Mouse (Mus musculus): ENCODE measurements around the gene Tbcd. TPM values are rescaled to one million over a fixed set of nuclear protein-coding genes. Genes with fewer than 3 reads are reported as not detected.

Gene Tbcd
- polyA plus RNA-seq, 1 experiment from 2014 or later = 16.6 TPM

DNA sequence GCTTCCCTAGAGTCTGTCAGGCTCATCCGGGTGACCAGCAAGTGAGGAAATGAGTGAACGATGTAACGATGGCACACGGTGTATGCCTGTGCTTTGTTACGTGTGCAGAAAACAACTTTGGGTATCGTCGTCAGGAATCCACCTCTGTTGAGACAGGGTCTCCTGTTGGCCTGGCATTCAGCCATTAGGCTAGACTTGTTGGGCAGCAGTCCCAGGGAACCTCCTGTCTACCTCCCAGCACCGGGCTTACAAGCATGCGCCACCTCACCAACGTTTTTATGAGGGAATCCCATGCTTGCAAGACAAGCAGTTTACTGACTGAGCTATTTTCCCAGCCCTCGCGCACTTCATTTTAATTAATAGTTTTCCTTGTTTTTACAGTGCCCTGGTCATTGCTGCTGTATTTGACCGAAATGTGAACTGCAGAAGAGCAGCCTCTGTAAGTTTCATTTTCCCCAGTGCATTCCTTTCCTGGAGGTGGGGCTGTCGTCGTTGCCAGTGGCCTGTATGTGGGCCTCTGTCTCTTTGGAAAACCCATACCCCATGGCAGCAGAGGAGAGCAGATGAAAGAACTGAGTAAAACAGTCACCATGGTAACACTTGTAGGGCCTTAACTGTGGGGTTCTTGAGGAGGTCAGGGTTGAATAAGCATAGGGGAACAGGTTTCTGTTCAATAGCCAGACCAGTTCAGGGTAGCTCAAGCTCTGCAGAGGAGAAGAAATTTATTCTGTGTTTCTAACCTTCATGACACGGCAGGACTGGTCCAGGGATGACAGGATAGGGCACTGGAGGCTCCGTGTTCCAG, 98.3 kb downstream of the Tbcd start:
- Histone ChIP-seq H3K4me2 (ENCODE audit: low read length) (peak overlapping the region; percentile 28; the same call in 1 of the 2 replicates), H3K4me3 (ENCODE audit: control insufficient read depth in 1 of 2, insufficient read depth in 1 of 2, low read depth in 1 of 2, low read length in 2 of 2) (no peak overlapping the region), H3K4me1 (ENCODE audit: control insufficient read depth in 2 of 2, insufficient read depth in 2 of 2, low read length in 2 of 2) (peaks cover 13 to 20% of the 10 kb centered on the region in 2 experiments), H3K9me3 (ENCODE audit: control insufficient read depth, low read length) (no peaks in the 10 kb centered on the region), H3K9ac (ENCODE audit: low read length) (no peak overlapping the region; the same call in 1 of the 2 replicates), H3K36me3 (ENCODE audit: control insufficient read depth, insufficient read depth, low read length) (no peaks in the 10 kb centered on the region), H3K27me3 (ENCODE audit: control insufficient read depth, insufficient read depth, low read length) (no peaks in the 10 kb centered on the region), H3K27ac (replicated peaks in 1 of 2; ENCODE audit: control insufficient read depth in 1 of 2, insufficient read depth in 1 of 2, low read depth in 2 of 2, low read length in 2 of 2) (peak overlapping the region in 1 of 2 experiments; percentile 27; a peak in 1 of 4 replicates)
- 58% methylated on average over 17 of the region's 17 CpGs for WGBS
- no peak; the same call in 1 of the 2 replicates for ATAC-seq (ENCODE audit: insufficient number of reproducible peaks, insufficient read depth, low FRiP score, low read depth)

DNA sequence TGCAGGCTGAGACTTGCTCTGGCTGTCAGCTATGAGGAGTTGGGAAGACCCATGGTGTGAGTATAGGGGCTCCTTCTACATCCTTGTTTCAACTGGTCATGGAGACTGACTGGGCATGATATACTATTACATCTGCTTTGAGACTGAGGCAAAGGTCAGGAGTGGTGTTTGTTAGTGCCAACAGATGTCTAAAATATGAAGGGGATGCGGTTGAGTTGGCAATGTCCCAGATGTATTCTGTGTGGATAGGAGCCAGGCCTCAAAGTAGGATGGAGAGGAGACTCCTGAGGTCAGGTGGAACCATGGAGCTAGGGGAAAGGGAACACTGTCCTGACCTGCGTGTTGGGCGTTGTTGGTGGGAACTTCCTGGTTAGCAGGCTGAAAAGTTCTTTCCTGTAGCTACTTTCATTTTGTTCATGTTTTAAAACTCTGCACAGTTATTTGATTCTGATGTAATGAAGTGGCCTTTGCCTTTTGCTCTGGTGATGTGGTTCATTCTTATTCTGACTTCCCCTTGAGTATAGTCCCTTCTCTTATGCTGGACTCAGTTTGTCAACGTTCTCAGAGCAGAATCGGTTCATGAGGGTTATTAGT, 99.6 kb downstream of the Tbcd start:
- 83% methylated on average over 5 of the region's 5 CpGs for WGBS
- Histone ChIP-seq H3K27me3 (ENCODE audit: control insufficient read depth, insufficient read depth, low read length) (no peaks in the 10 kb centered on the region), H3K27ac (replicated peaks in 1 of 2; ENCODE audit: control insufficient read depth in 1 of 2, insufficient read depth in 1 of 2, low read depth in 2 of 2, low read length in 2 of 2) (no peak overlapping the region), H3K36me3 (ENCODE audit: control insufficient read depth, insufficient read depth, low read length) (no peaks in the 10 kb centered on the region), H3K4me1 (ENCODE audit: control insufficient read depth in 2 of 2, insufficient read depth in 2 of 2, low read length in 2 of 2) (peaks cover 13 to 20% of the 10 kb centered on the region in 2 experiments), H3K9ac (ENCODE audit: low read length) (no peak overlapping the region), H3K4me2 (ENCODE audit: low read length) (no peak overlapping the region), H3K4me3 (ENCODE audit: control insufficient read depth in 1 of 2, insufficient read depth in 1 of 2, low read depth in 1 of 2, low read length in 2 of 2) (no peak overlapping the region), H3K9me3 (ENCODE audit: control insufficient read depth, low read length) (no peaks in the 10 kb centered on the region)
- no peak for ATAC-seq (ENCODE audit: insufficient number of reproducible peaks, insufficient read depth, low FRiP score, low read depth)

DNA sequence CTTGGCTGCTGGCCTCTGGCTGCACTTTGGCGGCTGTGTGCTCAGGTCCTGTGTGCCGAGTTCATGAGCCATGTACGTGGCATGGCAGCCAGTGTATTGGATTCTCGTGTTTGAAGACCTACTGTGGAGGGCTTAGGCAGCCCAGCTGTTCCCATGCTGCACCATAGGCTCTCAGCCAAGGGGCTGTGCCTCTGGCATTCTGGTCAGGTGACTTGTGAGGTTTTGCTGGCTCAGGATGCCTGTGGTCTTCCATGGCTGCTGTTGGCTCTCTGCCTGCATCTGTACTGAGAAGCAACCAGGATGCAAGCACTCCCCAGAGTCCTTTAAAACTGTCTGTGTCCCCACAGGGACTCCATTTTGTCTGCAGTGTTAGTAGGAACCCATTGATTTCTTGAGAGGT, 100.4 kb downstream of the Tbcd start:
- H3K4me1 ChIP-seq (ENCODE audit: control insufficient read depth in 2 of 2, insufficient read depth in 2 of 2, low read length in 2 of 2) = peaks cover 13 to 20% of the 10 kb centered on the region in 2 experiments
- ATAC-seq (ENCODE audit: insufficient number of reproducible peaks, insufficient read depth, low FRiP score, low read depth) = no peak
- H3K9me3 ChIP-seq (ENCODE audit: control insufficient read depth, low read length) = no peaks in the 10 kb centered on the region
- H3K4me3 ChIP-seq (ENCODE audit: control insufficient read depth in 1 of 2, insufficient read depth in 1 of 2, low read depth in 1 of 2, low read length in 2 of 2) = no peak overlapping the region
- no peak overlapping the region for H3K27ac ChIP-seq (replicated peaks in 1 of 2; ENCODE audit: control insufficient read depth in 1 of 2, insufficient read depth in 1 of 2, low read depth in 2 of 2, low read length in 2 of 2)
- 79% methylated on average over 4 of the region's 4 CpGs for WGBS
- H3K36me3 ChIP-seq (ENCODE audit: control insufficient read depth, insufficient read depth, low read length) = 0 out of 2 replicates have a peak, but pooled peaks cover 4% of the 10 kb centered on the region
- H3K27me3 ChIP-seq (ENCODE audit: control insufficient read depth, insufficient read depth, low read length) = no peaks in the 10 kb centered on the region
- no peak overlapping the region for H3K9ac ChIP-seq (ENCODE audit: low read length)
- H3K4me2 ChIP-seq (ENCODE audit: low read length) = no peak overlapping the region

DNA sequence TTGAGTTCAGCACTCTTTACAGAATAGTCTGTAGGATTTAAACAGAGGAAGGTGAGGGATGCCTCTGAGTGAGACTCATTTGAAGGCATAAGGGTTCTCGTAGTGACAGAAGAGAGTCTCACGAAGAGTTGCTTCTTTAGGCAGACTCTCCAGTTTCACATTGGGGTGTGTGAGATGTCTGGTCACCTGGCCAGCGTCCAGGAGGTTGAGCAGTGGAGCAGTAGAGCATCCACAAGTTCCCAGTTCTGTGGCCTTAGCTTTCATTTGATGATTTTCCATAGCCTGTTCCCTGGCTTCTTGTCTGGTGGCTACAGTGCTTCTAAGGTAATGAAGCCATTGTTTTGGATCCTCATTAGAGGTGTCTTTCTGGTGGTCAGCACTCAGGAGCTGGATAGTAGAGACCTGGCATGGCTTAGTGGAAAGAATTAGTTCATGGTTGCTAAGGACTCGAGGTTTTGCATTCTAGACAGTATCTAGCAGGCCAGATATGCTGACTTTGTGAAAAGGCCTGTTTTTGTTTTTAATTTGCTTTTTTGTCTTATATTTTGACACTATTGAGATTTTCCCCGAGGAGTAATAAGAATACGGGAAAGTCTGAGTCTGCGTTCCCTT, 101.2 kb downstream of the Tbcd start:
- H3K9me3 ChIP-seq (ENCODE audit: control insufficient read depth, low read length) = peaks cover 2% of the 10 kb centered on the region; the same call in 1 of the 2 replicates
- H3K4me2 ChIP-seq (ENCODE audit: low read length) = no peak overlapping the region
- peaks cover 13 to 20% of the 10 kb centered on the region in 2 experiments for H3K4me1 ChIP-seq (ENCODE audit: control insufficient read depth in 2 of 2, insufficient read depth in 2 of 2, low read length in 2 of 2)
- no peak overlapping the region for H3K9ac ChIP-seq (ENCODE audit: low read length)
- no peaks in the 10 kb centered on the region for H3K27me3 ChIP-seq (ENCODE audit: control insufficient read depth, insufficient read depth, low read length)
- H3K4me3 ChIP-seq (ENCODE audit: control insufficient read depth in 1 of 2, insufficient read depth in 1 of 2, low read depth in 1 of 2, low read length in 2 of 2) = no peak overlapping the region
- WGBS = 76% methylated on average over 7 of the region's 7 CpGs
- 0 out of 2 replicates have a peak, but pooled peaks cover 5% of the 10 kb centered on the region for H3K36me3 ChIP-seq (ENCODE audit: control insufficient read depth, insufficient read depth, low read length)
- no peak overlapping the region for H3K27ac ChIP-seq (replicated peaks in 1 of 2; ENCODE audit: control insufficient read depth in 1 of 2, insufficient read depth in 1 of 2, low read depth in 2 of 2, low read length in 2 of 2)
- ATAC-seq (ENCODE audit: insufficient number of reproducible peaks, insufficient read depth, low FRiP score, low read depth) = no peak

DNA sequence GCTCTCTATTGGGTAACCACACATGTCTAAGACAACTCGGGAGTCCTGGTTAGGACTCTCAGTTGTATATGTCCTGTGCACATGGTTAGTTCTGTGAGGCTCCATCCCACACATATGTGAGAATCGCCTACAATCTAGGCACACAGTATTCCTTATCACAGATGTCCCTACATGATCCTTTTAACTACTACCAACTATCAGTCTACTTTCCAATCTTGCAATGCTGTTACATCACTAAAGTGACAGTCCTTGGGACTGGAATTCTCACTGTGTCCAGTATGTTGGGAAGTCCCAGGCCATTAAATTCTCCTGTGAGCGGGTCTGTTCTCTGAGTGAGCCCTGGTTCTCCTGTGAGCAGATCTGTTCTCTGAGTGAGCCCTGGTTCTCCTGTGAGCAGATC, 101.7 kb downstream of the Tbcd start:
- Histone ChIP-seq H3K4me1 (ENCODE audit: control insufficient read depth in 2 of 2, insufficient read depth in 2 of 2, low read length in 2 of 2) (peaks cover 13 to 20% of the 10 kb centered on the region in 2 experiments), H3K9me3 (ENCODE audit: control insufficient read depth, low read length) (peaks cover 2% of the 10 kb centered on the region; the same call in 1 of the 2 replicates), H3K27me3 (ENCODE audit: control insufficient read depth, insufficient read depth, low read length) (no peaks in the 10 kb centered on the region), H3K4me3 (ENCODE audit: control insufficient read depth in 1 of 2, insufficient read depth in 1 of 2, low read depth in 1 of 2, low read length in 2 of 2) (no peak overlapping the region), H3K4me2 (ENCODE audit: low read length) (no peak overlapping the region), H3K36me3 (ENCODE audit: control insufficient read depth, insufficient read depth, low read length) (0 out of 2 replicates have a peak, but pooled peaks cover 5% of the 10 kb centered on the region), H3K27ac (replicated peaks in 1 of 2; ENCODE audit: control insufficient read depth in 1 of 2, insufficient read depth in 1 of 2, low read depth in 2 of 2, low read length in 2 of 2) (no peak overlapping the region), H3K9ac (ENCODE audit: low read length) (no peak overlapping the region)
- ATAC-seq (ENCODE audit: insufficient number of reproducible peaks, insufficient read depth, low FRiP score, low read depth) = no peak
- WGBS = 89% methylated on average over 3 of the region's 3 CpGs

DNA sequence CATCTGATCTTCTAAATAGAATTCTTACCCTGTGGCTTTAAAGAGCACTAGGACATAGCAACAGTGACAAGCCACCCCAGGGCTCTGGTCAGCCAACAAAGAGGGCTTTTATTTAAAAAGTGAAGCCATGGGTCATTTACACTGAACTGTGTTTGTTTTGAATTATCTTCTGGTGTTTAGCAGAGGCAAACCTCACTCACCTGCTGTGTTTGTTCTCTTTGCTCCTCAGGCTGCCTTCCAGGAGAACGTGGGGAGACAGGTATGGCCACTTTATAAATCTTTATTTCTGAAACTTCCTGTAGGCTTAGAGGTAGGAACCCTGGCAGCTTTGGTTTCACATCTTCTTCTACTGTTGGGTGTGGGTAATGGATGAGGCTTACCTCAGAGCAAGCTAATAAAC, 105.0 kb downstream of the Tbcd start:
- H3K4me3 ChIP-seq (ENCODE audit: control insufficient read depth in 1 of 2, insufficient read depth in 1 of 2, low read depth in 1 of 2, low read length in 2 of 2) = no peak overlapping the region
- 77% methylated on average over 1 of the region's 1 CpGs for WGBS

DNA sequence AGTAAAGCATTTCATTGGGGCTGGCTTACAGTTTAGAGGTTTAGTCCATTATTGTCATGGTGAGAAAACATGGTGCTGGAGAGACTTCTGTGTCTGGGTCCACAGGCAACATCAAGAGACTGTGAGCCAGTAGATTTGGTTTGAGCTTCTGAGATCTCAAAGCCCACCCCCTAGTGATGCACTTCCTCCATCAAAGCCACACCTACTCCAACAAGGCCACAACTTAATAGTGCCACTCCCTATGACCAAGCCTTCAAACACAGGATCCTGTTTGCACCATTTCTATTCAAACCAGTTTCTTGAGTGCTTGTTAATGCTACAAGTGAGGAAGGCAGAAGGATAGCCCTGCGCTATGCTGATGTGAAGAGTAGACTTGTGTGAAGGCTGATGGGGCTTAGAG, 106.2 kb downstream of the Tbcd start:
- no peak overlapping the region for H3K9ac ChIP-seq (ENCODE audit: low read length)
- H3K4me2 ChIP-seq (ENCODE audit: low read length) = no peak overlapping the region
- no peaks in the 10 kb centered on the region for H3K4me1 ChIP-seq (ENCODE audit: control insufficient read depth in 2 of 2, insufficient read depth in 2 of 2, low read length in 2 of 2)
- H3K36me3 ChIP-seq (ENCODE audit: control insufficient read depth, insufficient read depth, low read length) = 0 out of 2 replicates have a peak, but pooled peaks cover 5% of the 10 kb centered on the region
- no peak for ATAC-seq (ENCODE audit: insufficient number of reproducible peaks, insufficient read depth, low FRiP score, low read depth)
- no peak overlapping the region for H3K4me3 ChIP-seq (ENCODE audit: control insufficient read depth in 1 of 2, insufficient read depth in 1 of 2, low read depth in 1 of 2, low read length in 2 of 2)
- H3K27me3 ChIP-seq (ENCODE audit: control insufficient read depth, insufficient read depth, low read length) = no peaks in the 10 kb centered on the region
- no peak overlapping the region for H3K27ac ChIP-seq (replicated peaks in 1 of 2; ENCODE audit: control insufficient read depth in 1 of 2, insufficient read depth in 1 of 2, low read depth in 2 of 2, low read length in 2 of 2)
- 100% methylated on average over 1 of the region's 1 CpGs for WGBS
- H3K9me3 ChIP-seq (ENCODE audit: control insufficient read depth, low read length) = peaks cover 2% of the 10 kb centered on the region; the same call in 1 of the 2 replicates

More for the DNA sequence above, 105.0 kb downstream of the Tbcd start:
- H3K27ac ChIP-seq (replicated peaks in 1 of 2; ENCODE audit: control insufficient read depth in 1 of 2, insufficient read depth in 1 of 2, low read depth in 2 of 2, low read length in 2 of 2) = no peak overlapping the region
- peaks cover 2% of the 10 kb centered on the region; the same call in 1 of the 2 replicates for H3K9me3 ChIP-seq (ENCODE audit: control insufficient read depth, low read length)
- H3K36me3 ChIP-seq (ENCODE audit: control insufficient read depth, insufficient read depth, low read length) = 0 out of 2 replicates have a peak, but pooled peaks cover 5% of the 10 kb centered on the region
- H3K27me3 ChIP-seq (ENCODE audit: control insufficient read depth, insufficient read depth, low read length) = no peaks in the 10 kb centered on the region
- no peak for ATAC-seq (ENCODE audit: insufficient number of reproducible peaks, insufficient read depth, low FRiP score, low read depth)
- no peak overlapping the region for H3K9ac ChIP-seq (ENCODE audit: low read length)
- H3K4me1 ChIP-seq (ENCODE audit: control insufficient read depth in 2 of 2, insufficient read depth in 2 of 2, low read length in 2 of 2) = peaks cover 4 to 5% of the 10 kb centered on the region in 2 experiments; a peak in 3 of 4 replicates
- no peak overlapping the region for H3K4me2 ChIP-seq (ENCODE audit: low read length)
